In the genomic region with DNA sequence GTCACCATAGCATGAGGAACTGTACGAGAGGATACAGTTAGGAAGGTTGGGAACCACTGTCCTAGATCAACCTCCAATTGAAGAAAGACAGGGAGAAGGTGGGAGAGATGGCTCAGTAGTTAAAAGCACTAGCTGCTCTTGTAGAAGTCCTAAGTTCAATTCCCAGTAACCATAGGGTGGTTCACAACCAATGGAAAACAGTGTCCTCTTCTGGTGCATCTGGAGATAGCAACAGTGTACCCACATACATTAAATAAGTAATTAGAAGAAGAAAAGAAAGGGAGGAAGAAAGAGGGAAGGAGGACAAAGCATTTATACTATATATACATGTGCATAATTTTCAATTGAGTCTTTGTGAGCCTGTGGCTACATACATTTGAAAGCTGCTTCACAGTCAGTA, we compare ENCODE assay signal across 12 mouse cellular contexts. TPM values are rescaled to one million over a fixed set of nuclear protein-coding genes. Genes with fewer than 3 reads are reported as not detected.
A peak's percentile ranks its signal among the peaks of the same experiment; 100 is the strongest.
DNase-seq lines count a peak whose midpoint lies in the region; ATAC-seq and TF ChIP-seq lines count a peak whose summit lies in the region.
"Had no signal": no experiment of that assay in that cellular context is flagged by ENCODE, and none has a peak within 500 bp of the region (broad histone marks: within the 10 kb centered on the region; RNA-seq: fewer than 3 reads in every experiment).

No protein-coding gene starts in this region.

- H3K4me2 ChIP-seq in kidney, embryonic 14.5 days (replicated peaks; ENCODE audit: low read depth, low read length) = no peak overlapping the region
- H3K4me2 ChIP-seq: limb, embryonic 15.5 days had no signal

- no peak overlapping the region for H3K4me3 ChIP-seq in kidney, embryonic 14.5 days (ENCODE audit: low read length)
- H3K4me3 ChIP-seq in G1E (ENCODE audit: low read depth, low read length) = no peak overlapping the region
- H3K4me3 ChIP-seq: limb, embryonic 15.5 days had no signal

- no peaks in the 10 kb centered on the region for H3K36me3 ChIP-seq in kidney, embryonic 14.5 days (ENCODE audit: control insufficient read depth, insufficient read depth, low read length)
- H3K36me3 ChIP-seq in G1E (replicated peaks) = no peaks in the 10 kb centered on the region
- H3K36me3 ChIP-seq: limb, embryonic 15.5 days had no signal

- TF ChIP-seq CTCF in G1E (IDR thresholded peaks at IDR 0.05; ENCODE audit: low read depth, low read length) = 0 out of 2 replicates have a peak, but pooled peaks have one; percentile 15

- H3K9me3 ChIP-seq in kidney, embryonic 14.5 days (ENCODE audit: control insufficient read depth, low read length) = no peaks in the 10 kb centered on the region
- H3K9me3 ChIP-seq in G1E (replicated peaks) = no peaks in the 10 kb centered on the region; the same call in 1 of the 2 replicates
- H3K9me3 ChIP-seq: limb, embryonic 15.5 days had no signal

- 70% methylated on average over 1 of the region's 1 CpGs for WGBS in kidney, embryonic 14.5 days

- no peaks in the 10 kb centered on the region for H3K27me3 ChIP-seq in kidney, embryonic 14.5 days (ENCODE audit: control insufficient read depth, insufficient read depth, low read length)
- H3K27me3 ChIP-seq in G1E (ENCODE audit: insufficient read depth, low read length) = peaks cover 7% of the 10 kb centered on the region
- H3K27me3 ChIP-seq: limb, embryonic 15.5 days had no signal

- peak; percentile 46 for DNase-seq in embryo, embryonic 10 days (ENCODE audit: low spot score)
- no peak for DNase-seq in embryo, embryonic 9.5 days (ENCODE audit: extremely low spot score)
- peak; percentile 47 to 53 for DNase-seq in kidney, postnatal 36 days
- no peak for DNase-seq in G1E (ENCODE audit: low spot score)
- DNase-seq in induced T-regulatory cell, adult 2 months (ENCODE audit: low read depth) = peak; percentile 59
- no peak for DNase-seq in urinary bladder, postnatal 25 days (ENCODE audit: low spot score)
- DNase-seq in cerebellum, adult 11 months = no peak
- DNase-seq: adrenal gland, adult 2 months had no signal

- H3K27ac ChIP-seq in kidney, embryonic 14.5 days (ENCODE audit: low read depth, low read length) = no peak overlapping the region
- H3K27ac ChIP-seq: limb, embryonic 15.5 days had no signal

- no peak for ATAC-seq in kidney, embryonic 14.5 days (ENCODE audit: low FRiP score, low TSS enrichment)
- ATAC-seq in G1E (ENCODE audit: extremely low read depth, insufficient number of reproducible peaks, low FRiP score, poor library complexity, severe bottlenecking) = no peak

- 0 out of 2 replicates have a peak, but pooled peaks cover 4% of the 10 kb centered on the region for H3K4me1 ChIP-seq in kidney, embryonic 14.5 days (ENCODE audit: control insufficient read depth, insufficient read depth, low read length)
- H3K4me1 ChIP-seq in G1E (ENCODE audit: insufficient read depth, low read depth, low read length) = peaks cover 11% of the 10 kb centered on the region
- H3K4me1 ChIP-seq: limb, embryonic 15.5 days had no signal

- H3K9ac ChIP-seq in kidney, embryonic 14.5 days (ENCODE audit: low read depth, low read length) = no peak overlapping the region
- H3K9ac ChIP-seq: limb, embryonic 15.5 days had no signal

RNA-seq across cellular contexts. Expression of a gene that starts 20.1 kb away (rescaled TPM):
- 9.3 and 10.7 TPM in 2 replicates for polyA plus RNA-seq in kidney, embryonic 14.5 days (2014; fragmentation: Nextera tagmentation; extraction: Ambion mirVana)
- total RNA-seq in G1E (2014; fragmentation: Nextera tagmentation) (11.8 and 19.3 TPM in 2 replicates), G1E (2017) (7.6 and 9.0 TPM in 2 replicates)
- polyA plus RNA-seq in G1E (2012) = 9.9 TPM in 2 replicates

RNA-seq across cellular contexts. Expression of a gene that starts 41.6 kb away (rescaled TPM):
- 6.0 and 7.7 TPM in 2 replicates for polyA plus RNA-seq in kidney, embryonic 14.5 days (2014; fragmentation: Nextera tagmentation; extraction: Ambion mirVana)
- total RNA-seq in G1E (2014; fragmentation: Nextera tagmentation) = not detected in 2 replicates
- not detected in 2 replicates for total RNA-seq in G1E (2017)
- not detected in 2 replicates for polyA plus RNA-seq in G1E (2012)
- total RNA-seq: adrenal gland, adult 2 months had no signal
- polyA plus RNA-seq: adrenal gland, adult 2 months; cortical plate, adult 2 months; heart, embryonic 14.5 days; limb, embryonic 15.5 days had no signal

RNA-seq across cellular contexts. Expression of a gene that starts 46.2 kb away (rescaled TPM):
- polyA plus RNA-seq in kidney, embryonic 14.5 days (2014; fragmentation: Nextera tagmentation; extraction: Ambion mirVana) = 0.09 TPM in 1 of 2 replicates, not detected in the other
- not detected in 2 replicates for total RNA-seq in G1E (2014; fragmentation: Nextera tagmentation)
- total RNA-seq in G1E (2017) = 0.05 and 0.06 TPM in 2 replicates
- polyA plus RNA-seq in G1E (2012) = not detected in 2 replicates

RNA-seq across cellular contexts. Expression of a gene that starts 51.4 kb away (rescaled TPM):
- polyA plus RNA-seq in kidney, embryonic 14.5 days (2014; fragmentation: Nextera tagmentation; extraction: Ambion mirVana) = 18.5 and 28.2 TPM in 2 replicates
- total RNA-seq in G1E (2014; fragmentation: Nextera tagmentation) = 18.0 and 28.4 TPM in 2 replicates
- total RNA-seq in G1E (2017) = 3.3 and 3.9 TPM in 2 replicates
- polyA plus RNA-seq in G1E (2012) = 12.4 and 13.8 TPM in 2 replicates

Comparison
In these comparisons a context has a peak if more than half of its experiments do, and no peak if none do; other contexts are left out.
1. DNase-seq: peak in embryo, embryonic 10 days (single experiment), kidney, postnatal 36 days (2 of 2) and induced T-regulatory cell, adult 2 months (single experiment); none in embryo, embryonic 9.5 days (single experiment), G1E (single experiment), urinary bladder, postnatal 25 days (single experiment) and cerebellum, adult 11 months (single experiment).